ENCODE assay signal across 31 mouse cellular contexts in genomic region chr12:103511586-103511985, GRCm38 (mm10). TPM values are rescaled to one million over a fixed set of nuclear protein-coding genes. Genes with fewer than 3 reads are reported as not detected.
A peak's percentile ranks its signal among the peaks of the same experiment; 100 is the strongest.
DNase-seq lines count a peak whose midpoint lies in the region; ATAC-seq and TF ChIP-seq lines count a peak whose summit lies in the region.
"Had no signal": no experiment of that assay in that cellular context is flagged by ENCODE, and none has a peak within 500 bp of the region (broad histone marks: within the 10 kb centered on the region; RNA-seq: fewer than 3 reads in every experiment).

No protein-coding gene starts in this region.

- intact Hi-C loops in left cerebral cortex, adult 2 months (cut with DNase I): loop anchor here (5.0 kb wide), 1 partner anchor 461 kb away; no protein-coding TSS in a partner anchor

- H3K4me3 ChIP-seq in left cerebral cortex, adult 2 months: no peak overlapping the region
- H3K4me3 ChIP-seq: embryonic facial prominence, embryonic 13.5 days; embryonic facial prominence, embryonic 15.5 days; erythroblast, embryonic 14.5 days; forebrain, embryonic 10.5 days; forebrain, embryonic 12.5 days had no signal

- no peak for DNase-seq in frontal cortex, postnatal 36 days (ENCODE audit: low spot score in 2 of 2)
- no peak for DNase-seq in left cerebral cortex, adult 2 months (ENCODE audit: extremely low spot score in 1 of 2, low spot score in 2 of 2)
- no peak for DNase-seq in left cerebral cortex, adult 11 months (ENCODE audit: low spot score)
- peak; percentile 25 for DNase-seq in ES-CJ7 (ENCODE audit: low read depth, low spot score)
- DNase-seq in brain, adult 2 months (ENCODE audit: low read depth, low spot score): peak; percentile 74
- no peak for DNase-seq in natural killer cell, adult 2 months (ENCODE audit: low spot score in 2 of 2)
- DNase-seq: adrenal gland, adult 8-10 months; adrenal gland, postnatal 14 days; adrenal gland, postnatal 36 days; B cell, adult 2 months; cerebellum, adult 11 months; cerebellum, adult 18-20 months; cerebellum, adult 8-10 months; cerebellum, adult 9-11 months; cerebellum, postnatal 14 days; cerebellum, postnatal 36 days; embryo, embryonic 11 days had no signal

- peak; percentile 46; the same call in 1 of the 2 replicates for ATAC-seq in frontal cortex, adult (ENCODE audit: low TSS enrichment)
- ATAC-seq: activated CD4-positive, CD25-positive, alpha-beta regulatory T cell, adult 4 months; CD4-positive, CD25-positive, alpha-beta regulatory T cell, adult 4 months; forebrain, embryonic 14.5 days; forebrain, embryonic 16.5 days had no signal

- peak overlapping the region; percentile 50; the same call in 1 of the 2 replicates for H3K27ac ChIP-seq in left cerebral cortex, adult 2 months
- H3K27ac ChIP-seq: embryonic facial prominence, embryonic 13.5 days; embryonic facial prominence, embryonic 15.5 days; forebrain, embryonic 10.5 days; forebrain, embryonic 12.5 days had no signal

- TF ChIP-seq CTCF in left cerebral cortex, adult 2 months (IDR thresholded peaks at IDR 0.05): no peak

RNA-seq across cellular contexts. Expression of gene Ppp4r4, which starts 20.5 kb away (rescaled TPM):
- total RNA-seq in left cerebral cortex, adult 2 months (2021): 10 to 100 TPM; 24.8 to 25.8 TPM

RNA-seq across cellular contexts. Expression of gene Ifi27l2b, which starts 54.6 kb away (rescaled TPM):
- total RNA-seq in left cerebral cortex, adult 2 months (2021): not detected
- total RNA-seq: adrenal gland, adult 18-20 months; adrenal gland, adult 8-10 months; adrenal gland, postnatal 14 days; adrenal gland, postnatal 36 days; CH12.LX; common myeloid progenitor, adult 5-6 weeks; MEL had no signal

Comparison
In these comparisons a context has a peak if more than half of its experiments do, and no peak if none do; other contexts are left out.
1. DNase-seq: peak in ES-CJ7 (single experiment) and brain, adult 2 months (single experiment); none in frontal cortex, postnatal 36 days (0 of 2), left cerebral cortex, adult 2 months (0 of 2), left cerebral cortex, adult 11 months (single experiment) and natural killer cell, adult 2 months (0 of 2).